Mouse (Mus musculus) forebrain, embryonic 16.5 days (tissue): ENCODE results near the gene Acvr1b. TPM values are rescaled to one million over a fixed set of nuclear protein-coding genes. Genes with fewer than 3 reads are reported as not detected.

ENCODE experiments used
- ATAC-seq: fragments of 200-750 bp; cut with Nextera tagmentation; 2 replicates; pipeline ENCODE4 v1.8.0; 2017; ENCODE audit warnings: mild to moderate bottlenecking, moderate library complexity
- H3K27ac ChIP-seq: fragments of 300-500 bp; sonication (generic); 2 replicates; pipeline ENCODE4 v1.5.1; 2014; ENCODE audit warnings: low read length, control low read depth
- H3K27me3 ChIP-seq: fragments of 300-500 bp; sonication (generic); replicated peaks from 2 replicates; pipeline ENCODE4 v1.6.1; 2014; ENCODE audit warnings: low read length; ENCODE audit not compliant: control insufficient read depth, insufficient read depth
- H3K36me3 ChIP-seq: fragments of 300-500 bp; sonication (generic); 2 replicates; pipeline ENCODE4 v1.6.1; 2014; ENCODE audit not compliant: control insufficient read depth, insufficient read depth
- H3K4me1 ChIP-seq: fragments of 300-500 bp; sonication (generic); replicated peaks from 2 replicates; pipeline ENCODE4 v1.6.1; 2014; ENCODE audit warnings: low read length; ENCODE audit not compliant: control insufficient read depth, insufficient read depth
- H3K4me2 ChIP-seq: fragments of 300-500 bp; sonication (generic); 2 replicates; pipeline ENCODE4 v1.6.1; 2014; ENCODE audit warnings: mild to moderate bottlenecking, low read length, control low read depth
- H3K4me3 ChIP-seq: fragments of 300-500 bp; sonication (generic); replicated peaks from 2 replicates; pipeline ENCODE4 v1.5.1; 2014; ENCODE audit warnings: mild to moderate bottlenecking, low read length, control low read depth
- H3K9ac ChIP-seq: fragments of 300-500 bp; sonication (generic); replicated peaks from 2 replicates; pipeline ENCODE4 v1.6.1; 2014; ENCODE audit warnings: low read depth, low read length, control low read depth
- H3K9me3 ChIP-seq: fragments of 300-500 bp; sonication (generic); 2 replicates; pipeline ENCODE4 v1.6.1; 2016; ENCODE audit warnings: low read length; ENCODE audit not compliant: control insufficient read depth
- WGBS: fragments of 180-500 bp; shearing (Covaris S2); extraction: QIAGEN DNeasy Blood & Tissue Kit; methylation state at CpG from one replicate; pipeline ENCODE4 v1.1.7; 2014; 5-methylcytosine and 5-hydroxymethylcytosine counted together
- polyA plus RNA-seq: library from polyadenylated mRNA; unstranded; fragments of >200 nt; fragmentation: Nextera tagmentation; extraction: Ambion mirVana; gene quantifications from 2 replicates; pipeline ENCODE4 v1.2.1, GENCODE M21; 2015

The Acvr1b gene
- polyA plus RNA-seq: 26.0 and 27.4 TPM in 2 replicates

DNA sequence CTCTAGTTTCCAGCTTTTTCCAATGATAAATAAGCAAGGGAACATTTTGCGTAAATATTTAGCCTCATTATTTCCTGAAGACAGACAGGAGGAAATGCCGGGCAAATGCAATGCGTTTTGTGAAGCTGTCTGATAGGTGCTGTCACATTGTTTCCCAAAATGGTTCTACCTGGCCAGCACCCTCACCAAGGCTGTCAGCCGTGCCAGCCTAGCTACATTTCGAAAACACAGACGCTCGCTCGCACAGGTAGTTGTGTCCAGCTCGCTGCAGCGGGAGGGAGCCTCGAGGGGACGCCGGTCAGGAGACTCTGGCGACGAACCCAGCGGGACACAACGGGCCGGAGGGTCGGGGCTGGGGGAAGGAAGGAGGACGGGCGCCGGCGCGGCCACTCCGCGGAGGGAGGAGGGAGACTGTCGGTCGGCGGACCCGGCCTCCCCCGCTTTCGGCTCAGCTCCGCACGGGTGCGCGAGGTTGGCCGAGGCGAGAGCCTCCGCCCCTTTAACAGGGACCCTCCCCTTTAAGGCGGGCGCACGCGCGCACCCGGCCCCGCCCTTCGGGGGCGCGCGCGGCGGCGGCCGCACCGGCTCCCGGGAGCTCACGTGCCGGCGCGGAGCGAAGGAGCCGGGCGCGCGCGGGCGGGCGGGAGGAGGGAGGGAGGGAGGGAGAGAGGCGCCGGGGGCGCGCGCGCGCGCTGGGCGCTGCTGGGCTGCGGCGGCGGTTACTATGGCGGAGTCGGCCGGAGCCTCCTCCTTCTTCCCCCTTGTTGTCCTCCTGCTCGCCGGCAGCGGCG lies at the start of gene Acvr1b:
Acvr1b (plus strand) TSS at position 647 of the 791 bp plus-strand sequence.
- ATAC-seq: peak; percentile 89
- Histone ChIP-seq H3K4me1 (peaks cover 36% of the 10 kb centered on the region), H3K27me3 (no peaks in the 10 kb centered on the region), H3K9me3 (no peaks in the 10 kb centered on the region), H3K4me2 (peak within 1 kb of the TSS; percentile 74), H3K36me3 (no peaks in the 10 kb centered on the region), H3K4me3 (peak within 1 kb of the TSS; percentile 68), H3K9ac (peak within 1 kb of the TSS; percentile 86), H3K27ac (peak within 1 kb of the TSS; percentile 76)
- WGBS: 1% methylated on average over 21 of the region's 87 CpGs

DNA sequence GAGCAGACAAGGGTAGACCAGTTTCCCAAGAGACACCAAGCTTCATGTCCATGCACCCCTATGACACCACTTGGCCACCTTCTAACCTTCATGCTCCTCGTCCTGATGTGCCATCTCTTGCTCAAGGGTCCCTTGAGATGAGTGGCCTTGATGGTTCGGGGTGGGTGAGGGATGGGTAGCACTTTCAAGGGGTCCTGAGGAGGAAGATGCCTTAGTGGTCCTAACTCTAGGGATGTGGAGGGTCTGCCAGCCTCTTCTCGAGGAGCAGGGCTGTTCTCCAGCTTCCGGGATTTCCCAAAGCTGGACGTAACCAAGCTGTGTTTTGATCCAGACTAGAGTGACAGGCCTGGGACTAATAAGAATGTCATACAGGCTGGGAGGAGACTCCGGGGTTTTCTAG lies 48.3 kb upstream of the Acvr1b start:
- WGBS: 91% methylated on average over 6 of the region's 6 CpGs
- Histone ChIP-seq H3K4me1 (peaks cover 2% of the 10 kb centered on the region; the same call in 1 of the 2 replicates), H3K36me3 (no peaks in the 10 kb centered on the region), H3K9me3 (no peaks in the 10 kb centered on the region), H3K4me3 (no peak overlapping the region), H3K27ac (no peak overlapping the region), H3K27me3 (peaks cover 23% of the 10 kb centered on the region), H3K9ac (no peak overlapping the region), H3K4me2 (no peak overlapping the region)
- no peak for ATAC-seq

DNA sequence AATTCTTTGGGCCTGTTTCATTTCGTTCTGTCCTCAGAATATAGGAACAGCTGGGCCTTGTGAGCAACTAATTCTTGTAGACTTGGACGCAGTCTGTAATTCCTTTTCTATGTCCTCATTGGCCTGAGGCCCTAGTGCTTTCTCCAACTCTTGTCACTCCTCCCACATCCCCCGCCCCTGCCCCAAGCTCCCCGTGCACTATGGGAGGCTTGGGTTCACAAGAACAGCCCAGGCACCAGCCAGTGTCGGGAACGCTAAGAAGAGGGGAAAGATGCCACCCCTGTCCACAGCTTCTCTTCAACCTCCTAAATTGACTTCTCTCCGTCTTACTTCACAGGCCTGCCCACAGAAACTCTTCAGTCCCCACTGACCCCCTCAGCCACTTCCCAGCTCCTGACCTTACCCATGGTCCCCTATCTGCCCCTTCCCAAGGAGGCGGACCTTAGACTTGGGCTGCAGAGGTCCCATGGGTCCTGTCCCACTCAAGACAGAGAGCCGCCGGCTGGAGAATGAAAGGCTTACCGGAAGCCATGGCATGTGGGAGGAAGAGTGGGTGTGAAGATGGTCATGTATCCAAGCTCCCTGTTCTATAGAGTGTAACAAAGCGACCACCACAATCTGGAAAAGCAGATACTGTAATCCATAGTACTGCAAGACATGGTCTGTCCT lies 46.9 kb upstream of the Acvr1b start:
- Histone ChIP-seq H3K27ac (no peak overlapping the region), H3K4me2 (no peak overlapping the region), H3K9me3 (no peaks in the 10 kb centered on the region), H3K4me1 (peaks cover 2% of the 10 kb centered on the region; the same call in 1 of the 2 replicates), H3K9ac (no peak overlapping the region), H3K36me3 (no peaks in the 10 kb centered on the region), H3K27me3 (peaks cover 27% of the 10 kb centered on the region), H3K4me3 (no peak overlapping the region)
- ATAC-seq: no peak
- 80% methylated on average over 10 of the region's 12 CpGs for WGBS

DNA sequence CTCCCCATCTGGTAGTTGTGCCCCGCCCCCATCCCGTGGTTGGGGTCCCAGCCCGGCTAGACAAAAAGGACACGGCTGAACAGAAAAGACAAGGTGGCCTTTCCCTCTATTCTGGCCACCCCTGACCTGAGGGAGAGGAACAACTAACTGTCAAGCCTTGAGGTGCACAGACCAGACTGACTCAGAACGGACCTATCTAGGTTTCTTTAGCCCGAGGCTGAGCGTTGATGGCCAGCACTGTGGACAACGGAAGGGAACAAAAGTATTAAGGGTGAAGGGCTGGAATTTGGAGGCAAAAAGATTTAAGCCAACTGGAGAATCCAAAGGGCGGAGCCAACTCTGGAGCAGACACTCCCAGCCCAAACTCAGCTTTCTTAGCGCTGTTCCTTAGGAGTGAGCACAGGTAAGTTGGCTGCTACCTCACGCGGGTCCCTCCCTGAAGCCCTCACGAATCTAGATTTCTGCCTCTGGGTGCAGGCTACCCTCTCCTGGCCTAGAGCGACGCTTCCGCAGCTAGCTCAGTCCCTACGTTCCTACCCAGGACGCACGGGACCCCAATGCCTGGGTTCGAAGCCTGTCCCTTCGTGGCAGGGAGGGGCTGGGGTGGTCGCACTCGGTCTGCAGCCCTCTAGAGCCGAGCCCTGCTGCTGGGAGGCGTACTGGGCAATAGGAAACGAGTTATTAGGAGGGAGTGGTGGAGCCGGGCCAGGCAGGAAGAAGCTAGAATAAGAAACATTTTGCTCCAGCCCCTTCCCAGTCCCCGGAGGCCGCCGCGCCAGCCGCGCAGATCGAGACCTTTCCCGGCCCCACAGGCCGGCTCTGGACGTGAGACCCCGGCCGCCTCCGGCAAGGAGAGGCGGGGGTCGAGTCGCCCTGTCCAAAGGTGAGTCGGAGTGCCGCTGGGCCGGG lies 45.4 kb upstream of the Acvr1b start, which contains the start of gene Acvrl1:
Acvrl1 (plus strand) TSS at position 342 of the 909 bp plus-strand sequence.
- Histone ChIP-seq H3K4me1 (peaks cover 2% of the 10 kb centered on the region; the same call in 1 of the 2 replicates), H3K4me3 (peak within 1 kb of the TSS; percentile 20), H3K9ac (peak within 1 kb of the TSS; percentile 24; the same call in 1 of the 2 replicates), H3K9me3 (no peaks in the 10 kb centered on the region), H3K27ac (no peak within 1 kb of the TSS), H3K36me3 (no peaks in the 10 kb centered on the region), H3K27me3 (peaks cover 27% of the 10 kb centered on the region), H3K4me2 (peak within 1 kb of the TSS; percentile 27; the same call in 1 of the 2 replicates)
- no peak for ATAC-seq
- WGBS: 3% methylated on average over 46 of the region's 46 CpGs

DNA sequence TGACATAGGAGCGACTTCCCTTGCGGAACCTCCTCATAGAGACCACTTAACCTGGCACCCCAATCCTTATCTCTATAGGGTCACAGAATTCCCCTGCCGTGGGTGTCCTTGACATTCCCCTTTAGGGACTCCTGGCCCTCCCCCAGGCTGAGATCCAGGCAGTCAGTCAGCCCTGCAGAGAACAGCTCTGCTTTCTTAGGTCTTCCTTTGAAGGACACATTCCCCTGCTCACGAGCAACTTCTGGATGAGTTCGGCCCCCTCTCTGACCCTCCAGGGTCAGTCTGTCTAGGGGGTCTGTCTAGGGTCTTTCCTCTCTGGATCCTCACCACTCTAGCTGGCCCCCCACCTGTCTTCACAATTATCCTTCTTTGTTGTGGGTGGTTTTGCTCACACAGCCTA lies 44.5 kb upstream of the Acvr1b start:
- Histone ChIP-seq H3K9me3 (no peaks in the 10 kb centered on the region), H3K27ac (no peak overlapping the region), H3K27me3 (peaks cover 27% of the 10 kb centered on the region), H3K4me2 (no peak overlapping the region), H3K9ac (no peak overlapping the region), H3K36me3 (no peaks in the 10 kb centered on the region), H3K4me3 (no peak overlapping the region), H3K4me1 (peaks cover 2% of the 10 kb centered on the region; the same call in 1 of the 2 replicates)
- WGBS: 40% methylated on average over 5 of the region's 5 CpGs
- no peak for ATAC-seq

DNA sequence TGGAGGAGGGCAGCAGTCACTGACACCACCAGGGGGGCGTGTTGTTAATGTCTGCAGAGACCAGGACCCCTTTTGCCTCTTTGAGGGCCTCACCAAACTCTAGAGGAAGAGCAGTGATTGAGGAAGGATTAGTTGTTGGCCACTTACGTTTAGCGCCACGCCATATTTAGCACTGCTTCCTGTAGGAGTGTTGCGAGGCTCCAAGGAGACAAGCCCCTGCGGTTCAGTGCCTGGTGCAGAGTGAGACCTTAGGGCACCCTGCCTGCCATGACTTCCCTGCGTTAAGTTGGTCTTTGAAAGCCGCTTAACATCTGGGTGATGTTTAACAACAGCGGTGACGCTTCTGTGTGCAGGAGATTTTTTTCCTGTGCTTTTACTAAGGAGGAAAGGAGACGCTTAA lies 42.4 kb upstream of the Acvr1b start:
- 50% methylated on average over 11 of the region's 11 CpGs for WGBS
- H3K27me3 ChIP-seq: peaks cover 24% of the 10 kb centered on the region
- no peak for ATAC-seq

DNA sequence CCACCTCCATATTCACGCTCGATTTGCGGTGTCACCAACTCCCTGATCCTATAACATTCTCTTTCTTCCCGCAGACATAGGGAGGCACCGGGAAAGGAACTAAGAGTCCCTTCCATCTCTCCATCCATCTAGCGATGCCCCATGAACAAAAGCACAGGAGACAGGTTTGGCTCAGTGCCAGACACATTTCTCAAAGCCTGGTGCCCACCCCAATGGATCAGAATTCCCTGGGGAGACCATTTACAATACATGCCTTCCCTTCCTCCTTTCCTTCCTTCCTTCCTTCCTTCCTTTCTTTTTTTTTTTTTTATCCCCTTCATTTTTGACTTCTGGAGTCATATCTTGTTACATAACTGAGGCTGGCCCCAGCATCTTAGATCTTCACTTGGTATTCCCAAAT lies 41.8 kb upstream of the Acvr1b start:
- Histone ChIP-seq H3K27me3 (peaks cover 24% of the 10 kb centered on the region), H3K4me3 (no peak overlapping the region), H3K4me1 (peaks cover 2% of the 10 kb centered on the region; the same call in 1 of the 2 replicates), H3K9ac (no peak overlapping the region), H3K9me3 (no peaks in the 10 kb centered on the region), H3K4me2 (no peak overlapping the region), H3K27ac (no peak overlapping the region), H3K36me3 (no peaks in the 10 kb centered on the region)
- 49% methylated on average over 6 of the region's 6 CpGs for whole genome bisulfite sequencing
- ATAC-seq: no peak

More for the DNA sequence above, 42.4 kb upstream of the Acvr1b start:
- Histone ChIP-seq H3K27ac (no peak overlapping the region), H3K4me1 (peaks cover 2% of the 10 kb centered on the region; the same call in 1 of the 2 replicates), H3K4me2 (no peak overlapping the region), H3K4me3 (no peak overlapping the region), H3K36me3 (no peaks in the 10 kb centered on the region), H3K9ac (no peak overlapping the region), H3K9me3 (no peaks in the 10 kb centered on the region)

DNA sequence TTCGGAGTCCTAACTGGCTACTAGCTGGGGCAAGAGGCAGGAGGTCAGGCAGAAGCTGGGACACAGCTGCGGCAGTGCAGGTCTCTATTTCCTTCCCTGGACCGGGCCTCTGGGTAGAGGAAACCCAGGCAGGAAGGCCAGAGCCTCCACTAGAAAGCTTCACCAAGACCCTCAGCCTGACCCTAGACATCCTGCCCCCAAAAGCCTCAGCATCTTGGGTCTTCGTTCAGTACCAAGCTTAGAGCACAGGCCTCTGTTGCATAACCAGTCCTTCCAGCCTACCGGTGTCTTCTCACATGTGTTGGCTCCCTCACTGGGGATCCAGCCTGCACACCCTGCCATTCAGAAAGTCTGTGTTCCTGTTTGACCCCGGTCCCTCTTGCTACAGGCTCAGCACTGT lies 41.1 kb upstream of the Acvr1b start:
- Histone ChIP-seq H3K9ac (no peak overlapping the region), H3K27ac (no peak overlapping the region), H3K4me3 (no peak overlapping the region), H3K4me2 (no peak overlapping the region), H3K4me1 (peaks cover 2% of the 10 kb centered on the region; the same call in 1 of the 2 replicates), H3K9me3 (no peaks in the 10 kb centered on the region), H3K36me3 (no peaks in the 10 kb centered on the region), H3K27me3 (peaks cover 22% of the 10 kb centered on the region)
- 84% methylated on average over 6 of the region's 6 CpGs for WGBS
- ATAC-seq: no peak
